Mouse (Mus musculus): ENCODE measurements around the gene Rtl8b. TPM values are rescaled to one million over a fixed set of nuclear protein-coding genes. Genes with fewer than 3 reads are reported as not detected.
"Not testable (repeated sequence)": the region's sequence is repeated elsewhere in the genome, so short reads cannot be mapped to it uniquely, and the experiment has no call there.

Gene Rtl8b
- polyA plus RNA-seq, 1 experiment from 2014 or later: 115 TPM

- not testable (repeated sequence) for DNase-seq (ENCODE audit: low spot score); H3K9ac ChIP-seq (ENCODE audit: low read length); H3K27ac ChIP-seq (ENCODE audit: low read depth, low read length); H3K9me3 ChIP-seq (replicated peaks; ENCODE audit: control insufficient read depth, low read length); H3K4me3 ChIP-seq (ENCODE audit: low read depth, low read length); H3K27me3 ChIP-seq (replicated peaks; ENCODE audit: control insufficient read depth, insufficient read depth, low read length); H3K36me3 ChIP-seq (ENCODE audit: control insufficient read depth, insufficient read depth, low read length); H3K4me1 ChIP-seq (ENCODE audit: control insufficient read depth, insufficient read depth, low read length)
- peak; percentile 6; the same call in 1 of the 2 replicates for ATAC-seq
- 66% methylated on average over 3 of the region's 4 CpGs for WGBS
- peak overlapping the region; percentile 29; the same call in 1 of the 2 replicates for H3K4me2 ChIP-seq (ENCODE audit: low read length)
Observed at GRCm38 (mm10) chrX:53642604-53642979, 27.6 kb downstream of the Rtl8b start.

- H3K9me3 ChIP-seq (replicated peaks; ENCODE audit: control insufficient read depth, low read length); H3K9ac ChIP-seq (ENCODE audit: low read length); H3K4me3 ChIP-seq (ENCODE audit: low read depth, low read length); H3K36me3 ChIP-seq (ENCODE audit: control insufficient read depth, insufficient read depth, low read length); DNase-seq (ENCODE audit: low spot score); H3K4me2 ChIP-seq (ENCODE audit: low read length); H3K27me3 ChIP-seq (replicated peaks; ENCODE audit: control insufficient read depth, insufficient read depth, low read length); H3K27ac ChIP-seq (ENCODE audit: low read depth, low read length); H3K4me1 ChIP-seq (ENCODE audit: control insufficient read depth, insufficient read depth, low read length); ATAC-seq: not testable (repeated sequence)
- 71% methylated on average over 3 of the region's 3 CpGs for WGBS
Observed at GRCm38 (mm10) chrX:53638107-53638506, 32.1 kb downstream of the Rtl8b start.

Other genes with a start within 250 kb of the Rtl8b start
- not detected in 2 replicates for gene Etd, start 235.5 kb downstream of the Rtl8b start, polyA plus RNA-seq (2014; fragmentation: Nextera tagmentation; extraction: Ambion mirVana)
- 131 and 144 TPM in 2 replicates for gene Rtl8c, start 62.4 kb downstream of the Rtl8b start, polyA plus RNA-seq (2014; fragmentation: Nextera tagmentation; extraction: Ambion mirVana)
- gene Gm14597, start 61.4 kb downstream of the Rtl8b start, polyA plus RNA-seq (2014; fragmentation: Nextera tagmentation; extraction: Ambion mirVana): not detected in 2 replicates
- gene Rtl8a, start 26.7 kb downstream of the Rtl8b start, polyA plus RNA-seq (2014; fragmentation: Nextera tagmentation; extraction: Ambion mirVana): 145 and 165 TPM in 2 replicates
- 0.24 and 0.25 TPM in 2 replicates for gene 4930502E18Rik, start 54.4 kb upstream of the Rtl8b start, polyA plus RNA-seq (2014; fragmentation: Nextera tagmentation; extraction: Ambion mirVana)
- gene 1700013H16Rik, start 87.4 kb upstream of the Rtl8b start, polyA plus RNA-seq (2014; fragmentation: Nextera tagmentation; extraction: Ambion mirVana): not detected in 2 replicates
- gene Zfp36l3, start 106.0 kb upstream of the Rtl8b start, polyA plus RNA-seq (2014; fragmentation: Nextera tagmentation; extraction: Ambion mirVana): not detected in 2 replicates
- gene Xlr, start 127.3 kb upstream of the Rtl8b start, polyA plus RNA-seq (2014; fragmentation: Nextera tagmentation; extraction: Ambion mirVana): 0.83 and 1.1 TPM in 2 replicates

All from forebrain, embryonic 14.5 days (tissue).